Mouse (Mus musculus) bone marrow, adult 2 months (tissue): ENCODE results near the gene Ugt1a8. TPM values are rescaled to one million over a fixed set of nuclear protein-coding genes. Genes with fewer than 3 reads are reported as not detected.

ENCODE experiments used
- H3K27ac ChIP-seq: fragments of 200-500 bp; 2 replicates; pipeline ENCODE4 v1.5.1; 2012; ENCODE audit warnings: low read depth, mild to moderate bottlenecking, control low read depth, inconsistent platforms, low read length; ENCODE audit not compliant: control insufficient read depth, poor library complexity, insufficient read depth
- H3K4me1 ChIP-seq: fragments of 200-500 bp; 2 replicates; pipeline ENCODE4 v1.6.1; 2011; ENCODE audit warnings: low read length; ENCODE audit not compliant: control insufficient read depth, insufficient read depth
- H3K4me3 ChIP-seq: fragments of 200-500 bp; replicated peaks from 2 replicates; pipeline ENCODE3; 2011; ENCODE audit warnings: mild to moderate bottlenecking, low read depth, low read length, control low read depth; ENCODE audit not compliant: control insufficient read depth
- CTCF ChIP-seq: fragments of 200-500 bp; IDR thresholded peaks from 2 replicates; pipeline ENCODE4 v1.5.1; 2011; ENCODE audit warnings: low read length, control low read depth; ENCODE audit not compliant: control insufficient read depth, insufficient read depth
- POLR2A ChIP-seq: fragments of 200-500 bp; IDR thresholded peaks from 2 replicates; pipeline ENCODE4 v1.6.1; 2011; ENCODE audit warnings: low read depth, mild to moderate bottlenecking, control low read depth, low read length, borderline replicate concordance; ENCODE audit not compliant: control insufficient read depth
- WGBS: fragments of 180-500 bp; shearing (Covaris S2); methylation state at CpG from one replicate; pipeline ENCODE4 v1.1.7; 2018; 5-methylcytosine and 5-hydroxymethylcytosine counted together
- polyA plus RNA-seq: library from polyadenylated mRNA; stranded (reverse); fragments of >200 nt; gene quantifications from 2 replicates; pipeline ENCODE4 v1.2.4, GENCODE M21; 2011; ENCODE audit warnings: low replicate concordance; ENCODE audit not compliant: missing spikeins, insufficient read depth, insufficient read length

Ugt1a8 gene
- polyA plus RNA-seq, 1 experiment, result not detected

GRCm38 (mm10) chr1:88243861-88244260 lies 156.2 kb downstream of the Ugt1a8 start:
- H3K27ac ChIP-seq, result no peak overlapping the region
- H3K4me1 ChIP-seq, result 0 out of 2 replicates have a peak, but pooled peaks cover 1% of the 10 kb centered on the region
- no peak overlapping the region for H3K4me3 ChIP-seq
- TF ChIP-seq POLR2A (no peak), CTCF (no peak)
- WGBS, result 62% methylated on average over 5 of the region's 5 CpGs

- Histone ChIP-seq H3K4me3 (no peak overlapping the region), H3K4me1 (0 out of 2 replicates have a peak, but pooled peaks cover 1% of the 10 kb centered on the region), H3K27ac (no peak overlapping the region)
- TF ChIP-seq CTCF (no peak), POLR2A (no peak)
- 74% methylated on average over 6 of the region's 6 CpGs for WGBS
Measured at GRCm38 (mm10) chr1:88245881-88246280, 158.3 kb downstream of the Ugt1a8 start.

GRCm38 (mm10) chr1:88246386-88246785 lies 158.8 kb downstream of the Ugt1a8 start:
- 0 out of 2 replicates have a peak, but pooled peaks cover 1% of the 10 kb centered on the region for H3K4me1 ChIP-seq
- WGBS, result 45% methylated on average over 6 of the region's 6 CpGs
- no peak for TF ChIP-seq CTCF
- no peak for TF ChIP-seq POLR2A

GRCm38 (mm10) chr1:88247660-88248059 lies 160.0 kb downstream of the Ugt1a8 start:
- no peak overlapping the region for H3K4me3 ChIP-seq
- TF ChIP-seq CTCF, result no peak
- TF ChIP-seq POLR2A, result no peak
- H3K4me1 ChIP-seq, result 0 out of 2 replicates have a peak, but pooled peaks cover 1% of the 10 kb centered on the region
- 51% methylated on average over 2 of the region's 2 CpGs for WGBS
- H3K27ac ChIP-seq, result no peak overlapping the region

More at GRCm38 (mm10) chr1:88246386-88246785, 158.8 kb downstream of the Ugt1a8 start:
- Histone ChIP-seq H3K4me3 (no peak overlapping the region), H3K27ac (no peak overlapping the region)

GRCm38 (mm10) chr1:88248658-88249057 lies 161.0 kb downstream of the Ugt1a8 start:
- no peak overlapping the region for H3K4me3 ChIP-seq
- peaks cover 1% of the 10 kb centered on the region; the same call in 1 of the 2 replicates for H3K4me1 ChIP-seq
- H3K27ac ChIP-seq, result no peak overlapping the region
- TF ChIP-seq POLR2A, result no peak
- TF ChIP-seq CTCF, result no peak
- 46% methylated on average over 4 of the region's 4 CpGs for WGBS

- 74% methylated on average over 7 of the region's 7 CpGs for WGBS
- peaks cover 1% of the 10 kb centered on the region; the same call in 1 of the 2 replicates for H3K4me1 ChIP-seq
- TF ChIP-seq POLR2A (no peak), CTCF (no peak)
Measured at GRCm38 (mm10) chr1:88249596-88249995, 162.0 kb downstream of the Ugt1a8 start.

GRCm38 (mm10) chr1:88250023-88250422 lies 162.4 kb downstream of the Ugt1a8 start:
- Histone ChIP-seq H3K27ac (no peak overlapping the region), H3K4me1 (peaks cover 1% of the 10 kb centered on the region; the same call in 1 of the 2 replicates), H3K4me3 (no peak overlapping the region)
- TF ChIP-seq CTCF, result no peak
- TF ChIP-seq POLR2A, result no peak
- 75% methylated on average over 5 of the region's 5 CpGs for WGBS

More at GRCm38 (mm10) chr1:88249596-88249995, 162.0 kb downstream of the Ugt1a8 start:
- Histone ChIP-seq H3K27ac (no peak overlapping the region), H3K4me3 (no peak overlapping the region)

- 52% methylated on average over 8 of the region's 8 CpGs for WGBS
- peaks cover 1% of the 10 kb centered on the region; the same call in 1 of the 2 replicates for H3K4me1 ChIP-seq
- TF ChIP-seq CTCF (no peak), POLR2A (no peak)
- H3K27ac ChIP-seq, result no peak overlapping the region
- H3K4me3 ChIP-seq, result no peak overlapping the region
Measured at GRCm38 (mm10) chr1:88253106-88253505, 165.5 kb downstream of the Ugt1a8 start.

GRCm38 (mm10) chr1:88253540-88253939 lies 165.9 kb downstream of the Ugt1a8 start:
- no peak overlapping the region for H3K27ac ChIP-seq
- TF ChIP-seq CTCF (no peak), POLR2A (no peak)
- peaks cover 1% of the 10 kb centered on the region; the same call in 1 of the 2 replicates for H3K4me1 ChIP-seq
- no peak overlapping the region for H3K4me3 ChIP-seq
- WGBS, result 63% methylated on average over 6 of the region's 6 CpGs
